Mouse (Mus musculus): ENCODE data around the gene Pcp2. TPM values are rescaled to one million over a fixed set of nuclear protein-coding genes. Genes with fewer than 3 reads are reported as not detected.

The Pcp2 gene
- total and polyA plus RNA-seq, 2 experiments from 2014 or later: not detected

DNA sequence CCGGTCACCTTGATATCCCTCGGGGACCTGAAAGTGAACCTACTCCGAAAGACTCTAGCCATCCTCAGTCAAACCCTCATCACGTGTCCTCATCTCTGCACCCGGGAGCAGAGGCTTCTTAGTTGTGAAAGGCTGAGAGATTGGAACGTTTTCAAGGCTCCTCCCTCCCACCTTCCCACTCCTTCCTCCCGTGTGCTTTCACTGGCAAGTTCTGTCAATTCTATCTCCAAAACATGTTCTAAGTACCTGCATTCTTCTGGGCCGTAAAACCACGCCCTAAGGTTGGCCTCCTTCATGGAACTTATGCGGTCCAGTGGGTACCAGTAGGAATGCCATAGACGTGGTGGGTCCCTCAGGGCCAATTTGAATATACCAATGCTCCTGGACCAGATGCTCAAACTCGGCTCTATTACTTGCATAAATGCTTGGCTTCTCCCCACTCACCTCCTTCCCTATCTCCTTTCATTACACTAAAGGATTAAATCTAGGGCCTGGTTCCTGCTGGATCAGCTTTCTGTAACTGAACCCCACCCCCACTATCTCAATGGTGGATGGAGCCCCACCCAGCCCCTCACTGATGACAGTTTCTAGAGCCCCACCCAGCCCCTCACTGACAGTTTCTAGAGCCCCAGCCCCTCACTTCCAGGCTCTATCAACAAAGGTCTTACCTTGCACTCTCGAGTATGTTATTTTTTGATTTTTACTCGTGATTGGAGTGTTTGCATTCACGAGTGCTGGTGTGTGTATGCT lies 49.0 kb downstream of the Pcp2 start:
- Histone ChIP-seq H3K4me1 (ENCODE audit: control insufficient read depth, insufficient read depth) (no peaks in the 10 kb centered on the region), H3K9ac (replicated peaks; ENCODE audit: low read depth, low read length) (no peak overlapping the region), H3K9me3 (replicated peaks; ENCODE audit: control insufficient read depth, low read length) (no peaks in the 10 kb centered on the region), H3K36me3 (replicated peaks; ENCODE audit: control insufficient read depth, insufficient read depth, low read length) (no peaks in the 10 kb centered on the region), H3K27me3 (ENCODE audit: control insufficient read depth, insufficient read depth, low read length) (no peaks in the 10 kb centered on the region), H3K27ac (ENCODE audit: low read depth) (no peak overlapping the region), H3K4me3 (ENCODE audit: low read depth, low read length) (no peak overlapping the region), H3K4me2 (ENCODE audit: low read depth, low read length) (no peak overlapping the region)
- TF ChIP-seq CTCF (IDR thresholded peaks at IDR 0.05; ENCODE audit: low read depth) (no peak), EP300 (IDR thresholded peaks at IDR 0.05; ENCODE audit: low read depth) (no peak)
- DNase-seq (ENCODE audit: low spot score) (no peak), ATAC-seq (ENCODE audit: insufficient read depth, low read depth) (no peak)
- WGBS: 66% methylated on average over 15 of the region's 15 CpGs

DNA sequence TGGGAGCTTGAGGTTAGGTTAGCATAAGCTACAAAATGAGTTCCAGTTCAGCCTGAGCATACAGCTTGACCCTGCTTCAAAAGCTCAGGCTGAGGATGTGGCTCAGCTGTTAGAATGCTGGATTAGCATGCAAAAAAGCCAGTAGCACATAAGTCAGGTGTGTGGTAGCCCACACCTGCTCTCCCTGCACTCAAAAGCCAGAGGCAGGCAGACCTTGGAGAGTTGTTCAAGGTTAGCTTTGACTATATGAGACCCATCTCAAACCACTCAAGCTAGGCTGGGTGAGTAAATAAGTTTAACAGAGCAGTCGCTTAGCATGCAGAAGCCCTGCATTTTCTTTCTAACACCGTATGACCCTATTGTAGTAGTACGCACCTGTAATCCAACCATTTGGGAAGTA lies 50.8 kb downstream of the Pcp2 start:
- H3K4me3 ChIP-seq (ENCODE audit: low read depth, low read length): no peak overlapping the region
- TF ChIP-seq CTCF (IDR thresholded peaks at IDR 0.05; ENCODE audit: low read depth) (no peak), EP300 (IDR thresholded peaks at IDR 0.05; ENCODE audit: low read depth) (no peak)
- no peaks in the 10 kb centered on the region for H3K4me1 ChIP-seq (ENCODE audit: control insufficient read depth, insufficient read depth)
- no peaks in the 10 kb centered on the region for H3K27me3 ChIP-seq (ENCODE audit: control insufficient read depth, insufficient read depth, low read length)
- DNase-seq (ENCODE audit: low spot score): no peak
- ATAC-seq (ENCODE audit: insufficient read depth, low read depth): no peak
- H3K9ac ChIP-seq (replicated peaks; ENCODE audit: low read depth, low read length): no peak overlapping the region
- no peaks in the 10 kb centered on the region for H3K9me3 ChIP-seq (replicated peaks; ENCODE audit: control insufficient read depth, low read length)
- no peak overlapping the region for H3K27ac ChIP-seq (ENCODE audit: low read depth)
- WGBS: 86% methylated on average over 3 of the region's 3 CpGs
- H3K36me3 ChIP-seq (replicated peaks; ENCODE audit: control insufficient read depth, insufficient read depth, low read length): no peaks in the 10 kb centered on the region
- no peak overlapping the region for H3K4me2 ChIP-seq (ENCODE audit: low read depth, low read length)

Other genes with a start within 250 kb of the Pcp2 start
- 12.6 and 28.8 TPM in 2 replicates for gene Arhgef18, start 232.5 kb downstream of the Pcp2 start, total RNA-seq (2014; rRNA removed; ENCODE audit: low replicate concordance)
- 2.8 and 3.4 TPM in 2 replicates for gene Arhgef18, start 232.5 kb downstream of the Pcp2 start, polyA plus RNA-seq (2015; fragmentation: Nextera tagmentation; extraction: Ambion mirVana)
- gene Pex11g, start 157.9 kb downstream of the Pcp2 start, total RNA-seq (2014; rRNA removed; ENCODE audit: low replicate concordance): 8.9 and 14.1 TPM in 2 replicates
- gene Pex11g, start 157.9 kb downstream of the Pcp2 start, polyA plus RNA-seq (2015; fragmentation: Nextera tagmentation; extraction: Ambion mirVana): 6.8 and 7.3 TPM in 2 replicates
- gene Tex45, start 154.7 kb downstream of the Pcp2 start, total RNA-seq (2014; rRNA removed; ENCODE audit: low replicate concordance): not detected in 2 replicates
- gene Tex45, start 154.7 kb downstream of the Pcp2 start, polyA plus RNA-seq (2015; fragmentation: Nextera tagmentation; extraction: Ambion mirVana): not detected in 2 replicates
- 59.7 and 70.8 TPM in 2 replicates for gene Zfp358, start 132.4 kb downstream of the Pcp2 start, total RNA-seq (2014; rRNA removed; ENCODE audit: low replicate concordance)
- gene Zfp358, start 132.4 kb downstream of the Pcp2 start, polyA plus RNA-seq (2015; fragmentation: Nextera tagmentation; extraction: Ambion mirVana): 25.0 and 25.7 TPM in 2 replicates
- 47.6 and 56.5 TPM in 2 replicates for gene Mcoln1, start 125.1 kb downstream of the Pcp2 start, total RNA-seq (2014; rRNA removed; ENCODE audit: low replicate concordance)
- 32.7 and 32.9 TPM in 2 replicates for gene Mcoln1, start 125.1 kb downstream of the Pcp2 start, polyA plus RNA-seq (2015; fragmentation: Nextera tagmentation; extraction: Ambion mirVana)
- gene Pnpla6, start 110.2 kb downstream of the Pcp2 start, total RNA-seq (2014; rRNA removed; ENCODE audit: low replicate concordance): 15.9 and 41.7 TPM in 2 replicates
- gene Pnpla6, start 110.2 kb downstream of the Pcp2 start, polyA plus RNA-seq (2015; fragmentation: Nextera tagmentation; extraction: Ambion mirVana): 7.9 and 8.4 TPM in 2 replicates
- gene C330021F23Rik, start 57.6 kb downstream of the Pcp2 start, total RNA-seq (2014; rRNA removed; ENCODE audit: low replicate concordance): 1.3 and 1.9 TPM in 2 replicates
- 2.0 and 2.3 TPM in 2 replicates for gene C330021F23Rik, start 57.6 kb downstream of the Pcp2 start, polyA plus RNA-seq (2015; fragmentation: Nextera tagmentation; extraction: Ambion mirVana)
- gene Camsap3, start 38.3 kb downstream of the Pcp2 start, total RNA-seq (2014; rRNA removed; ENCODE audit: low replicate concordance): 2.1 and 7.9 TPM in 2 replicates
- 0.33 and 0.43 TPM in 2 replicates for gene Camsap3, start 38.3 kb downstream of the Pcp2 start, polyA plus RNA-seq (2015; fragmentation: Nextera tagmentation; extraction: Ambion mirVana)
- gene Xab2, start 4.2 kb downstream of the Pcp2 start, total RNA-seq (2014; rRNA removed; ENCODE audit: low replicate concordance): 26.8 and 27.0 TPM in 2 replicates
- gene Xab2, start 4.2 kb downstream of the Pcp2 start, polyA plus RNA-seq (2015; fragmentation: Nextera tagmentation; extraction: Ambion mirVana): 20.0 TPM in 2 replicates
- gene Pet100, start 4.0 kb downstream of the Pcp2 start, total RNA-seq (2014; rRNA removed; ENCODE audit: low replicate concordance): 2.4 and 14.4 TPM in 2 replicates
- 112 and 121 TPM in 2 replicates for gene Pet100, start 4.0 kb downstream of the Pcp2 start, polyA plus RNA-seq (2015; fragmentation: Nextera tagmentation; extraction: Ambion mirVana)
- gene Stxbp2, start 5.4 kb upstream of the Pcp2 start, total RNA-seq (2014; rRNA removed; ENCODE audit: low replicate concordance): 15.2 and 30.5 TPM in 2 replicates
- gene Stxbp2, start 5.4 kb upstream of the Pcp2 start, polyA plus RNA-seq (2015; fragmentation: Nextera tagmentation; extraction: Ambion mirVana): 13.8 and 14.5 TPM in 2 replicates
- gene Retn, start 30.2 kb upstream of the Pcp2 start, total RNA-seq (2014; rRNA removed; ENCODE audit: low replicate concordance): not detected in 2 replicates
- not detected in 2 replicates for gene Retn, start 30.2 kb upstream of the Pcp2 start, polyA plus RNA-seq (2015; fragmentation: Nextera tagmentation; extraction: Ambion mirVana)
- not detected in 2 replicates for gene Mcemp1, start 40.2 kb upstream of the Pcp2 start, total RNA-seq (2014; rRNA removed; ENCODE audit: low replicate concordance)
- 0.27 and 0.30 TPM in 2 replicates for gene Mcemp1, start 40.2 kb upstream of the Pcp2 start, polyA plus RNA-seq (2015; fragmentation: Nextera tagmentation; extraction: Ambion mirVana)
- gene Fcor, start 46.8 kb upstream of the Pcp2 start, total RNA-seq (2014; rRNA removed; ENCODE audit: low replicate concordance): not detected in 2 replicates
- 1.3 and 1.7 TPM in 2 replicates for gene Fcor, start 46.8 kb upstream of the Pcp2 start, polyA plus RNA-seq (2015; fragmentation: Nextera tagmentation; extraction: Ambion mirVana)
- 31.1 and 38.0 TPM in 2 replicates for gene Trappc5, start 50.8 kb upstream of the Pcp2 start, total RNA-seq (2014; rRNA removed; ENCODE audit: low replicate concordance)
- gene Trappc5, start 50.8 kb upstream of the Pcp2 start, polyA plus RNA-seq (2015; fragmentation: Nextera tagmentation; extraction: Ambion mirVana): 29.2 and 29.8 TPM in 2 replicates
- gene Fcer2a, start 68.6 kb upstream of the Pcp2 start, total RNA-seq (2014; rRNA removed; ENCODE audit: low replicate concordance): not detected in 2 replicates
- gene Fcer2a, start 68.6 kb upstream of the Pcp2 start, polyA plus RNA-seq (2015; fragmentation: Nextera tagmentation; extraction: Ambion mirVana): 0.11 TPM in 1 of 2 replicates, not detected in the other
- 5.6 TPM in 1 of 2 replicates, not detected in the other for gene Clec4g, start 95.1 kb upstream of the Pcp2 start, total RNA-seq (2014; rRNA removed; ENCODE audit: low replicate concordance)
- 1.9 and 2.5 TPM in 2 replicates for gene Clec4g, start 95.1 kb upstream of the Pcp2 start, polyA plus RNA-seq (2015; fragmentation: Nextera tagmentation; extraction: Ambion mirVana)
- not detected in 2 replicates for gene Cd209a, start 123.4 kb upstream of the Pcp2 start, total RNA-seq (2014; rRNA removed; ENCODE audit: low replicate concordance)
- gene Cd209a, start 123.4 kb upstream of the Pcp2 start, polyA plus RNA-seq (2015; fragmentation: Nextera tagmentation; extraction: Ambion mirVana): not detected in 2 replicates
- not detected in 2 replicates for gene Cd209e, start 228.8 kb upstream of the Pcp2 start, total RNA-seq (2014; rRNA removed; ENCODE audit: low replicate concordance)
- not detected in 2 replicates for gene Cd209e, start 228.8 kb upstream of the Pcp2 start, polyA plus RNA-seq (2015; fragmentation: Nextera tagmentation; extraction: Ambion mirVana)